Mouse (Mus musculus): ENCODE measurements around the gene Cd200r4. TPM values are rescaled to one million over a fixed set of nuclear protein-coding genes. Genes with fewer than 3 reads are reported as not detected.

Cd200r4 gene
- polyA plus RNA-seq, 3 experiments from 2014 or later: 4.9 to 16.5 (median 6.0) TPM

DNA sequence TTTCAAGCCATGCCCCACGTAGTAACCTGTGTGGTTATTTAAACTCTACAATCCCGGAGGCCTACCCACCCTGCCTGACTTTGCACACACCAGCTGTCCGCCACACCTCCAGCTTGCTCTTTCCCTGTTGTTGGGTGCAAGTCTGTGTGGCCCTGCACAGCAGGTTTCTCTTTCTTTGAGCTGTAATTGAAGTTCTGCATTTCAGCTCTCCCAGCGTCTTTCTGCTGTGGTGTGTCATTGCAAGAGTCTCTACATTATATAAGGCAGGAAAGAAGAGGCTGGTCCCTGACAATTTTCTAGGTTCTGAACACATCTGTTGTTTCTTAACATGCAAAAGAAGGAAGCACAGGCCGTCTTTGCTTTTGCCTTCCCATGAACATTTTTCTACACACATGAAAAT lies 65.1 kb downstream of the Cd200r4 start:
- no peak for ATAC-seq

DNA sequence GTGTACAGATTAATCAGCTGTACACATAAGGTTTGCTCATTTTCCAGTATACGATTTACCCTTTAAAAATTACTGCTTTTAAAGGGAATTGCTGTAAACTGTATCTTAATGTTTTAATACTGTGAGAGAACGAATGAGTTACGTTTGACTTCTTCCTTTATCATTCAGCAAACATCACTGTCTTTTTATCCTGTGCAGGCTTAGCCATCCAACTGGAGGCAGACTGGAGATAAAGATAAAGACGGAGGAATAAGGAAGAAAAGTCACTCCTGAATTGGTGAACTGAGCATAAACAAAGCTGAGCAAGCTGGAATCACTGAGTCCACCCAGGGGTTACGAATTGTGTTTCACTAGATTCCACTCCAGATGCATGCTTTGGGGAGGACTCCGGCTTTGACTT lies 66.1 kb downstream of the Cd200r4 start:
- ATAC-seq: no peak

Other genes starting within 250 kb of the Cd200r4 start
- gene Nepro, start 87.4 kb upstream of the Cd200r4 start, polyA plus RNA-seq (2017; shearing (Covaris generic)): 1 to 10 TPM; 5.5 to 8.2 (median 7.4) TPM
- 10 to 100 TPM; 25.0 to 48.9 (median 38.8) TPM for gene Gtpbp8, start 65.4 kb upstream of the Cd200r4 start, polyA plus RNA-seq (2017; shearing (Covaris generic))
- 10 to 100 TPM; 48.8 to 73.3 (median 51.9) TPM for gene Cd200r1, start 46.0 kb upstream of the Cd200r4 start, polyA plus RNA-seq (2017; shearing (Covaris generic))
- gene Cd200r2, start 55.4 kb downstream of the Cd200r4 start, polyA plus RNA-seq (2017; shearing (Covaris generic)): under 1 TPM in 1 of 3 experiments, not detected in 2; 0.29 TPM
- 1 to 10 TPM in 1 of 3 experiments, not detected in 2; 1.9 TPM for gene Cd200r3, start 131.9 kb downstream of the Cd200r4 start, polyA plus RNA-seq (2017; shearing (Covaris generic))

Measured in inflammation-experienced regulatory T-cells, adult 6 months (primary cell).